Mouse (Mus musculus) stomach, postnatal 0 days (tissue): Measurements from ENCODE around the gene Hist1h1d.

ENCODE experiments used
- CTCF ChIP-seq: IDR thresholded peaks from 2 replicates; pipeline ENCODE4 v1.5.1; 2016; ENCODE audit warnings: antibody characterized with exemption, low read depth, mild to moderate bottlenecking, moderate library complexity
- EP300 ChIP-seq: optimal IDR thresholded peaks from 2 replicates; pipeline ENCODE3; 2016; ENCODE audit warnings: antibody characterized with exemption

DNA sequence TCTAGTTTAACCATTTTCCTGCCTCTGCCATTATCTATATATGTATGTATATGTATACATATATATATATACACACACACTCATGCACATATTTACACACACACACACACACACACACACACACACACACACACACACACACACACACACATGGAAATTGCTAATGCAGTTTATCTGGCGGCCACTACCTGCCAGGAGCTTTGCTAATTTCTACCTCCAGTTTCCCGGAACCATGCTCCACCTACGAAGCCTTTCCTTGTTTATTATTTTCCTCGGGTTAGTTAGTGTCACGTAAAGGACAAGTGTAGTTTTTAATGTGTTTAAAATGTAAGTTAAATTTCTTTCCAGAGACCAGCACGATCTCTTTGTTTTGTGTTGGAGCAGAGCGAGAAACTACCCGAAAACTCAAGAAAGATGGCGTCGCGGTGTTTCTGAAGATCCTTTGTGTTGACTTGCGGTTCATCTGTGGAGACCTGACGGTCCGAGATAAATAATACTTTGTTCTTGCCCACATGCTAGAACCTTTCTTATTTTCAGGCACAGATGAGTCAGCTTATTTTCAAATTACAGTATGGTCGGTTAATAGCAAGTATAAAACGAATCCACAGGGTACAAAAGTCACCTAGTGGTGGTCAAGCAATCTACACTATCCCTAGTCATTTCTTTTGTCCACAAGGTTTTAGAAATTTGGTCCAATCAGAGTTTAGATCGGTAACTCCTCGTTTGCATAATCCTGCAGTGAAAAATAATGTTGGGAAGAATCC lies 9.8 kb downstream of the Hist1h1d start:
- TF ChIP-seq CTCF (peak; percentile 78), EP300 (no peak)
